Mouse (Mus musculus): Measurements from ENCODE around the gene Gpr45.
"Not testable (repeated sequence)": the region's sequence is repeated elsewhere in the genome, so short reads cannot be mapped to it uniquely, and the experiment has no call there.

Gene Gpr45

GRCm38 (mm10) chr1:42952734-42953481 lies at the start of gene Gpr45:
Gene Gpr45 (plus strand): TSS chr1:42952872.
- CTCF ChIA-PET, result no interaction called here

GRCm38 (mm10) chr1:42905148-42905547 lies 47.5 kb upstream of the Gpr45 start:
- CTCF ChIA-PET, result no interaction called here

GRCm38 (mm10) chr1:42906696-42907095 lies 46.0 kb upstream of the Gpr45 start:
- CTCF ChIA-PET, result no interaction called here

- CTCF ChIA-PET, result no interaction called here
Observed at GRCm38 (mm10) chr1:42907153-42907552, 45.5 kb upstream of the Gpr45 start.

- CTCF ChIA-PET, result no interaction called here
Observed at GRCm38 (mm10) chr1:42915062-42915461, 37.6 kb upstream of the Gpr45 start.

- CTCF ChIA-PET, result no interaction called here
Observed at GRCm38 (mm10) chr1:42916719-42917118, 36.0 kb upstream of the Gpr45 start.

GRCm38 (mm10) chr1:42917908-42918307 lies 34.8 kb upstream of the Gpr45 start:
- CTCF ChIA-PET, result no interaction called here

GRCm38 (mm10) chr1:42923924-42924323 lies 28.7 kb upstream of the Gpr45 start:
- CTCF ChIA-PET, result no interaction called here

- CTCF ChIA-PET, result no interaction called here
Observed at GRCm38 (mm10) chr1:42933613-42934012, 19.1 kb upstream of the Gpr45 start.

- CTCF ChIA-PET, result no interaction called here
Observed at GRCm38 (mm10) chr1:42948486-42948885, 4.2 kb upstream of the Gpr45 start.

- CTCF ChIA-PET, result no interaction called here
Observed at GRCm38 (mm10) chr1:42953482-42953822, 780 bp downstream of the Gpr45 start.

- CTCF ChIA-PET, result no interaction called here
Observed at GRCm38 (mm10) chr1:42956828-42957227, 4.2 kb downstream of the Gpr45 start.

- CTCF ChIA-PET, result no interaction called here
Observed at GRCm38 (mm10) chr1:42983082-42983771, 30.6 kb downstream of the Gpr45 start.

- CTCF ChIA-PET, result no interaction called here
Observed at GRCm38 (mm10) chr1:42984119-42984518, 31.4 kb downstream of the Gpr45 start.

GRCm38 (mm10) chr1:42988996-42989395 lies 36.3 kb downstream of the Gpr45 start:
- CTCF ChIA-PET, result no interaction called here

GRCm38 (mm10) chr1:43006051-43006514 lies 53.4 kb downstream of the Gpr45 start:
- CTCF ChIA-PET, result no interaction called here

GRCm38 (mm10) chr1:43006524-43006923 lies 53.9 kb downstream of the Gpr45 start:
- CTCF ChIA-PET, result no interaction called here

GRCm38 (mm10) chr1:43010461-43010860 lies 57.8 kb downstream of the Gpr45 start:
- CTCF ChIA-PET, result no interaction called here

- CTCF ChIA-PET, result not testable (repeated sequence)
Observed at GRCm38 (mm10) chr1:43015153-43015685, 62.5 kb downstream of the Gpr45 start.

- CTCF ChIA-PET, result no interaction called here
Observed at GRCm38 (mm10) chr1:43036014-43036413, 83.3 kb downstream of the Gpr45 start.

GRCm38 (mm10) chr1:43042271-43042670 lies 89.6 kb downstream of the Gpr45 start:
- CTCF ChIA-PET, result no interaction called here

GRCm38 (mm10) chr1:43045204-43045982 lies 92.7 kb downstream of the Gpr45 start:
- CTCF ChIA-PET, result no interaction called here

GRCm38 (mm10) chr1:43046990-43047389 lies 94.3 kb downstream of the Gpr45 start:
- CTCF ChIA-PET, result no interaction called here
